Mouse (Mus musculus): Measurements from ENCODE around the gene Fut2.
A peak's percentile ranks its signal among the peaks of the same experiment; 100 is the strongest.

The Fut2 gene

DNA sequence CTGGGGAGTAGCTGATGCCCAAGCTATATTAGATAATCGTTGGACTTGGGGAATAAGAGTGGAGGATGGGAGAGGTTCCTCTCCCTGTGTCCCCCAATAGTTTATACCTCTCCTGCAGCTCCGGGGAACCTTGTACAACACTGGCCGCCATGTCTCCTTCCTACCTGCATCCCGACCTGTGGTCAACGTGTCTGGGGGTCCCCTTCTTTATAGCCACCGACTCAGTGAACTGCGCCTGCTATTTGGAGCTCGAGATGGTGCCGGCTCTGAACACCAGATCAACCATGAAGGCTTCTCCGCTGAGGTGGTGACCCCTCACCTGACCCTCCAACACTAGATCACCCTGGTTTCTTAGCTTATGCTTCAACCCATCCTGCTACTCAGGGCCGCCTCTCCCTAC, 36.1 kb upstream of the Fut2 start:
- no peak for DNase-seq

DNA sequence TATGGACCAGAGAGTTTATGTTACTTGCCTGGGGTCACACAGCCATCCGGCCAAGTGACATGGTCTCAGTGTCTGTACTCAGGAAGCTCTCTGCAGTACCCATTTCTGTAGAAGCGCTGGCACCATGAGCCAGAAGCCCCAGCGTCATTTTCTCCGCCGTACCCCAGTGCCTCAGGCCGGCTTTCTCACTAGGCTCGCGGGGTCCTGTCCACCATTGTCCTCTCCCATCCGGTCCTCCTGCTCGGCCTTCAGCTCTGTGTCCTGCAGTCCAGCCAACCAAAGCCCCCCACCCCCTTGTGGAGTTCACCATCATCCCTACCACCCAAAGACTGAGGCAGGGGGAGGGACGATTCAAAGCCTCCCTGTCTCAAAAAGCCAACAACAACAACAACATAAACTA, 35.4 kb upstream of the Fut2 start:
- no peak for DNase-seq

GRCm38 (mm10) chr7:45701072-45701471, 34.9 kb upstream of the Fut2 start:
- DNase-seq = no peak

DNA sequence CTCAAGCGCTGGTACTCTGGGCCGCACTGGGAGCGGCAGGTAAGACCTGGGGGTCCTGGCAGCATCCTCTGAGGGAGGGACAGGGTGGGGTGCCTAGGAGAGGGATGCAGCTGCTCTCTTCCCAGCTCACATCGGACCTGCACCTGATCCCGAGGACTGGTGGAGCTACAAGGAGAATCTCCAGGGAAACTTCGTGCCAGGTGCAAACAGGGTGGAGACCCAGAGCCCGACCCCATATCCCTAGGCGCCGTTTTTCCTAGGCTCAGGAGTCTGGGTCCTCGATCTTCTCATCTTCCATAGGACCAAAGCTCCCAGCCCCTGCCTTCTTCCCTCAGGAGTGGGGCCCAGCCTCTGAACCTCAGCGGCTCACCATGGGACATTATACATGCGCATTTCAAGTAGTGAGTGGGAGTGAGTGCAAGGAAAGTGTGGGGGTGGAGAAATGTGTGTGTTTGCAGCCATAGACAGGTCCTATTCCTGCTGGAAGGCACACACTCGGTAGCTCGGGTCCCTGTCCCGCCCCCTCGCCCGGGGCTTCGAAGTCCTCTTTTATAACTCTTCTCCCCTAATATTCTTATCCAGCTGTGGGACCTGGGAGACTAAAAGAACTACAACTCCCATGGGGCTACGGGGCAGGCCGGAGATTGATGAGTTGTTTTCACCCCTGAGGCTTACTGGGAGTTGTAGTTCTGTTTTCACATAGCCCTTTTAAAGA, 34.3 kb upstream of the Fut2 start:
- peak; percentile 89 for DNase-seq

- DNase-seq = peak; percentile 67
Measured at GRCm38 (mm10) chr7:45699523-45700141, 33.4 kb upstream of the Fut2 start, which contains the start of gene Car11. TSS of gene Car11 (plus strand) at chr7:45699843.

GRCm38 (mm10) chr7:45697894-45698293, 31.7 kb upstream of the Fut2 start:
- no peak for DNase-seq

- no peak for DNase-seq
Measured at GRCm38 (mm10) chr7:45695098-45695497, 28.9 kb upstream of the Fut2 start.

DNA sequence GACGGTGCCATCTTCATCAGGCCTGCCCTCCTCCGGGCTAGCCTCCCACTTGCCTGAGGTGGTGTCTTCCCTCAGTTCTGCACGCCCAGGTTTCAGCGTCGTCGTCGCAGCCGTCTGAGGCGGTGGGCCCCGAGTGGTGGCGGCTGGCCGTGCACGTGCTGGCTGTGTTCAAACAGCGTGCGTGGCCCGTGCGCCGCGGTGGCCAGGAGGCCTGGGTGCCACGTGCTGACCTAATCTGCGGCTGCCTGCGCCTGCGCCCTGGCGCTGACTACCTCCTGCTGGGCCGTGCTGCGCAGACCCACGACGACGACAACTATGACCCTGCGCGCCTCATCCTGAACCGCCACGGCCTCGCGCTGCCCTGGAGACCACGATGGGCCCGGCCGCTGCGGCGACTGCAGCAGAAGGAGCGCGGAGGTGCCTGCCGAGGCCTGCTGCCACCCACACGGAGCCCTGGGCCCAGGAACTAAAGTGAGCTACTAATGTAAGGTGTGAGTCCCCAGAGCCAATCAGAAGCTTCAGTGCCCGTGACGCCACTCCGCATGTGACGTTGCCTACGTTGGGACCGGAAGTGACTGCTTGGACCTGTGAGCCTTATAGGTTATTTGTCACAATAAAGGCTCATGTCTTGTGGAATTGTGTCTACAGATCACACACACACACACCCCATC, 27.9 kb upstream of the Fut2 start, which contains the start of gene Sec1:
TSS of gene Sec1 (minus strand) at position 482 of the 671 bp plus-strand sequence.
- DNase-seq = no peak

DNA sequence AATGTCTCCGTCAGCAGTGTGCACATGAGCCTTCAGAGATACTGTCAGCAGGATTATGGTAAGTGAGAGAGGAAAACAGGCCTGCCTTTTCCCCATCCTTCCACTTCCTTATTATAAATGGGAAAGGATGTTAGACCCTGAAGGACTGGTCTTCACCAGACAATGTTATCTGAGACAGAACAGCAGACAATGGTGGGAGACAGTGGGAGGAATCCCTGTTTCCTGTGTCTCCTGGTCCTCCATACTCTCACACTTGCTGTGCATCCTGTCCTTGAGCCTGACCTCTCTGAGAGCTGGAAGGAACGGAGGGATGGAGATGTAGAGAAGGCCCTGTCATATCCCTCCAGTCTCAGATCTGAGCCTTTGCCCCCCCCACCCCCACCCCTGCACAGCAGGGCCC, 26.2 kb upstream of the Fut2 start:
- no peak for DNase-seq

GRCm38 (mm10) chr7:45689800-45690199, 23.6 kb upstream of the Fut2 start:
- no peak for DNase-seq

GRCm38 (mm10) chr7:45689099-45689498, 22.9 kb upstream of the Fut2 start:
- no peak for DNase-seq

DNA sequence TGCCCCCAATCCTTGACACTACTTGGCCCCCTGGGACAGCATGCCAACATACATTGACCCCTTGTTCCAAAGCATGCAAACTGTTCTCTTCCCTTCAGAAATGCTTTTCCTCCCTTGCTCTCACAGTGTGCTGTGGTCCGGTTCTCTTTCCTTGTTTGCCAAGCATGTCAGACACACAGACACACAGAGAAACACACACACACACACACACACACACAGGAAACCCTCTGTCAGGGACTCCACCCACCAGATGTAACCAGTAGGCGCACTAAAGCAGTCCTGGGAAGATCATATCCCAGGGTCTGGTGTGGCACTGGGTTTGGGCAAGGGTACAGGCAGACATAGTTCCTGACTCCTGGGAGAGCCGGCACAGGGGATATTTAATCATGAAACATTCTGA, 20.6 kb upstream of the Fut2 start:
- no peak for DNase-seq

GRCm38 (mm10) chr7:45685811-45686210, 19.6 kb upstream of the Fut2 start:
- DNase-seq = no peak

GRCm38 (mm10) chr7:45683396-45684050, 17.3 kb upstream of the Fut2 start, which contains the start of gene Ntn5:
TSS of gene Ntn5 (plus strand) at chr7:45684022.
- DNase-seq = no peak

- peak; percentile 86 for DNase-seq
Measured at GRCm38 (mm10) chr7:45682144-45683126, 16.2 kb upstream of the Fut2 start.

DNA sequence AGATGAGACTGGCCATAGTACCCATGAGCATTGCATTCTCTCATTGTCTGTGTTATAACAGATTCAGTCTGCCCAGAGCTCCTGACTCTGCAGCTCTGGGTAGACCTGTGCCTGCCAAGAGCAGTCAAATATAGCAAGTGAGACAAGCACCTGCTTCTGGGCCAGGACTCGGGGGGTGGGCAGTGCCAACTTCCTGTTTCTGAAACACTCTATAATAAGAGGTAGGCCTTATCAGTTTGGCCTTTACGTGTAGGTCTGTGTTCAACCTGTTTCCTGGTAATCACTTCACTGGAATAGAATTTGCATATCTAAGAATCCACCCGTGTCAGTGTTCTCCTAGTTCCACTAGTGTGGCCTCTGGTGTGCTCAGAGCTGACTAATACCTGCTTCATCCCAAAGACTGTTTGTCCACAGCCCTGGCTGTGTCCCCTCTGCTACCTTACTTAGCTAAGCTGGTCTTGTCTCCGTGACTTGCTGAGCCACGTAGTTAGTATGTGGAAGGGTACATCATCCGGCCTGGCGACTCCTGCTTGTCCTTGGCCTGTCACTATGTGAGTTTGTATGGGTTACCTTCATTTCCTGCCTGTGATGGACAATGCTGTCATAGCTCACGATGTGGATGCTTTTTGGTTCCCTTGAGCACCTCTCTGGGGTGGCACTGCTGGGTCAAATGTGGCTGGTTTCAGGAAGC, 15.0 kb upstream of the Fut2 start:
- no peak for DNase-seq

- no peak for DNase-seq
Measured at GRCm38 (mm10) chr7:45679966-45680621, 13.9 kb upstream of the Fut2 start.

DNA sequence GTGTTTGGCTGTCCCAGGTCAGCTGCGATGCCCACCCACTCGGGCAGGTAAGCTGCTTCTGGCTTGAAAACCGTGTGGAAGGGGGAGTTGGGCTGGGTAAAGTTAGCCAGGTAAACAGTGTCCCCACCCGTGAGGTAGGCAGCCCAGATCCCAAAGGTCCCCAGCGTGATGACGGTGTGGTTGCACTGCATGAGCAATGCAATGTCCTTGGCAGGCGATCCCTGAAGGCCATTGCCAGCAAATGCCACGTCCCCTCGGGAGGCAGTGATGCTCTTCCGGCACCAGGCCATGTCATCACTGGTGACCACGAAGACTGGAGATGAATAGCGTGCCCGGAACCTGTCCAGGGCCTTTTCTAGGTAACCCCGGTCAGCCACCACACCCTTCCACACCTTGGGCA, 12.3 kb upstream of the Fut2 start:
- no peak for DNase-seq

- DNase-seq = no peak
Measured at GRCm38 (mm10) chr7:45677627-45678295, 11.6 kb upstream of the Fut2 start.

GRCm38 (mm10) chr7:45668921-45669320, 2.7 kb upstream of the Fut2 start:
- DNase-seq = no peak
